Mouse (Mus musculus) spleen, adult 12 weeks (tissue): Measurements from ENCODE around the gene St5.

ENCODE experiments used
- DNase-seq: peaks from one replicate; pipeline ENCODE4 v3.0.0; 2022; ENCODE audit warnings: low spot score

The St5 gene

DNA sequence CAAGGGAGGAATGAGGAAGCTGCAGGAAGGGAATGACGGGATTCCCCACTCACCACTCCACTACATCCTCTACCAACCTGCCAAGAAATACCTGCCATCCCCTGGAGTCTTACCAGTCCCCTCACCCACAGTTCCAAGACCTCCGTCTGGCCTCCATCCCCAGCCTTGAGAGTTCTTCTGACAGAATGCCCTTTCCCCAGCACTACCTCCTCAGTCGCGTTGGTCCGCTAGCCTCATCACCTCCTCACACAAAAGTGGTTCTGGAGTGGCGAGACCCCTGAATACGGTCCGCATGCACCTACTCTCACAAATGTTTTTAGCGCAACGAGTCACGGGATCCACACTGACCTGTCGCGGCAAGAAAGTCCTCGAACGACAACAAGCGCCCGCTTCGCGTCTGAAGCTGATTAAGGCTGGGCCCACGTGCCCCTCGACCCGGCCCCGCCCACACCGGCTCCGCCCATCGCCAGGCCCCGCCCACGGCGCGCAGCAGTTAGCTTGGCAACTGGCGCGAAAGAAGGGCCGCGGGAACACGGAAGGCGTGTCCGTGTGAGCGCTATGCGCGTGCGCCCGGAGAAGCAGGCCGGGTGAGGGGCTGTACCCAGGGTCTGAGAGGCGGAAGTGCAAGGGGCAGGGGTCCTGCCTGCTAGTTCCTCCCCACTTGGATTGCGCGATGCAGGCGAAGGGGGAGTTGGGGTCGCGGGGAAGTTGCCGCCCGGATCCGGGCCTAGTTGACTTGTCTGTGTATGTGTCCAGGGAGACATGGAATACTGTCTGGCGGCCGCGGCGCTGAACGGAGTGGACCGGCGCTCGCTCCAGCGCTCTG, at the start of gene St5, which contains the start of gene Akip1:
Gene St5 (minus strand): TSS at position 416 of the 826 bp plus-strand sequence.
Gene Akip1 (plus strand): TSS at position 501 of the 826 bp plus-strand sequence.
- DNase-seq: peak; percentile 92

DNA sequence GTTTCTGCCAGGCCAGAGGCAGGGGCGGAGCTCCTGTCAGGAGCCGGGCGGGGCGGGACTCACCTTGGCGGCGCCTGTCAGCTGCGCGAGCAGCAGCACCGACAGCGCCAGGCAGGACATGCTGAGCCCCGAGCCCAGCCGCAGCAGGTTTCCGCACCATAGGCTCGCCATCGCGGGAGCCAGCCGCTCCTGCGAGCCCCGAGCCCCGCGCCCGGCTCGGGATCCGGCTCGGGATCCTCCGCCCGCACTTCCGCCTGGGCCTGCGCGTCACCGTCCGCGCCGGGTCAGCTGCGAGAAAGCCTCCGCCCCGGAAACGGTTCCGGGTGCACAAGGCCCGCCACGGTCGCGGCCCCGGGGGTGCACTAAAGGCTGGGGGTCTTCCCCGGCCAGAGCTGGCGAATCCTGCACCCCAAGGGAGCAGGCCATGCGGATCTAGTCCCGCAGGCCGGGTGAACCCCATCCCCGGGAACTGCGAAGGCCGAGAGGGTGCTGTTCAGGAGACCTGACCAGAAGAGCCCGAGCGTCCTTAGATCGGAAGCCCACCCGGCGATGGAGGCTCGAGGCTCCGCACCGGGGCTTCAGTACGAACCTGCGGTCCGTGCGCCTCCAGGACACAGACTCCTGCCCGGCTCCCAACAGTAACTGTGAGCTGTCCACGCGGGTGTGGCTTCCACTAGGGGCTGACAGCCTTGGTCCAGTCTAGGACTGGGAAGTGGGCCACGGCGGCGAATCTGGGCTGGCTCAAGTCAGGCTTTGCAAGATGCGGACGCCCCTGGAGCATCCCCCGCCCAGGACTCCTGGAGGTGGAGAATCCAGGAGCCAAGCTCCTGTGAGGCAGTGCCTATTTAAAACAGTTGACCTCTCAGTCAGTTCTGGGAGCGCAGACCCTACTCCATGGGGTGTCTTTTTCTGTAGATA, 48.9 kb upstream of the St5 start, which contains the start of gene Tmem9b:
Gene Tmem9b (minus strand): TSS at position 868 of the 918 bp plus-strand sequence.
- DNase-seq: peak; percentile 78

DNA sequence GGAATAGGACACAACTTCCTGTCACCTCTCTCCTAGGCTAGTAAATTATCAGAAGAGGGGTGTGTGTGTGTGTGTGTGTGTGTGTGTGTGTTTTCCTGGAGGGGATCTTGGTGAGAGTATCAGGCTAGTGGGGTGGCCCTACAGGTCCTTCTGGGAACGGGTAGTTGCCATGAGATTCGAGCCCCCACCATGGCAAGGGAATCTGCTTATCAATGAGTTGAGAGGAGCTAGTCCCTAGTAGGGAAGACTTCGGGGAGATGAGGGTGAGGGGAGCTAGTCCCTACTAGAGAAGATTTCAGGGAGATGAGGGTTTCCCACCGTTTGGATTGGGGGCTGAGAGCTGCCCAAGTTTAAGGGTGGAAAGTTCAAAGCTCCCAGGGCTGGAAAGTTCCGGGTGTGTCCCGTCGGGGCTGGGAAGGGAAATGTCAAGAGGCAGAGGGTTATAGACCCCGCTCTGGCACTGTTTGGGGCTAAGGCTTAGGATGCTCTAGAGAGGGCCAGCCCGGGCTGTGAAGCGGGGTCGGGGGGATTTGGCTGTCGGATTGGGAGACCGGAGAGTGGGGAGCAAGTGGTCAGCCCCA, 48.1 kb upstream of the St5 start:
- no peak for DNase-seq

DNA sequence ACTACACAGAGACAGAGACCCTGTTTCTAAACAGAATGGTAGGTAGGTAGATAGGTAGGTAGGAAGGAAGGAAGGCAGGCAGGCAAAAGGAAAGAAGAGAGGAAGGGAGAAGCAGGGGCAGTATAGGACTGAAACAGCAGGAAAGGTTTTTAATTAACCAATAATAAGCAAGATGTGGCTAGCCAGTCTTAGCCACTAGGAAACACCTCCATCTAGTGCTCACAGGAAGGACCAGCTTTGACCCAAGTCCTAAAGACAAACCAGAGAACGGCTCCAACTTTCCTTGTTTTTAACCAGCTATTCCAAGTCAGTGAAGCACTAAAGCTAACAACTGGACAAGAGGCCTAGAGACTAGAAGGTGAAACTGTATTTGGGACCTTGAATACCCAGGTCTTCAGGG, 44.3 kb upstream of the St5 start:
- no peak for DNase-seq

DNA sequence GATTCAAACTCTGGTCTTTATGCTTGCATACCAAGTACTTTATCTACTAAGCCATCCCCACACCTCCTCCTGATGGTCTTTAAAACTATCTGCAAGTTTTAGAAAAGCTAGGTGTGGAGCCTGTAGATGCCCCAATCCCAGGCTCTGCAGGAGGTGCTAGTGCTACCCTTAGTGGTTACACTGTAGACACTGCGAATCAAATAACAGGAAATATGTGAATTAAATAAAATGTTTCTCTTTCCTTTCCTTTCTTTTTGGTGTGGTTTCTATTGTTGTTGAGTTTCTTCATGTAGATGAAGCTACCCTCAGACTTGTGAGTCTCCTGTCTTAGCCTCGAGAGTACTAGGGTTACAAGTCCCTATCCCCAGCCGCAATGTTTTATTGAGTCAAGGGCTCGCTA, 38.3 kb upstream of the St5 start:
- DNase-seq: no peak

DNA sequence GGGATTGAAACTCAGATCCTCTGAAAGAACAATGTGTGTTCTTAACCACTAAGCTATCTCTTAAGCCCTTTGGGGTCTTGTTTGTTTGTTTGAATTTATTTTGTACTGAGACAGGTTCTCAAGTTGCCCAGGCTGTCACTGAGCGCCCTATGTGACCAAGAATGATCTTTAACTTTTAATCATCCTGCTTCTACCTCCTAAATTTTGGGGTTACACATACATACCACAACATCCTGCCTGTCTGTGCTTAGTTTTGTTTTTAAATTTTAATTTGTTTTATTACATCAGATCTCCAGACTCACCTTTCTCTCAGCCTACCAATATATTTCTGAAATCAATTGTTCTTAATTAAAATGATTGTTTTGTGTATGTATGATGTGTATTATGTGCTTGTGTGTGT, 37.7 kb upstream of the St5 start:
- DNase-seq: no peak

DNA sequence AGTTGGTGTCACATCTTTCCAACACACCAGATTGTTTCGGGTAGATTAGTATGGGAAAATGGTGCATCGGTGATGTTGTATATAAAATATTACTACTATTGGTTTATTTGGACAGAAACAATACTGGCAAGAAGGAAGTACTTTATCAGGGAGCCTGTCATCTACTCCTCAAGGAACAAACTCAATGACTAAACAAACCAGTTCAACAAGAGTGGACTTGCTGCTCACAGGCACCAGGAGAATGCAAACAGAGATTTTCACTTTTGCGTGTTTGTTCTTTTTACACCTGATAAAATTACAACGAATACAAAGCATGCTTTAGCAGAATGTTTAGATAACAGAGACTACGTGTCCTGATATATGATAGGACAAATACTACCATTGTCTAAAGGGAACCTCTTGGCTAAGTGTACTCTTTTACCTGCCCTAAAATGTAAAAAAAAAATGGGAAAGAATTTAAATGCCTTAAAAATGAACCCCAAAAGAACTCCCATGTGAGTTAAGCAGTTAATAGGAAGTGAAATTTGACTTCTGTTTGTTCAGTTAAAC, 36.5 kb upstream of the St5 start:
- no peak for DNase-seq

DNA sequence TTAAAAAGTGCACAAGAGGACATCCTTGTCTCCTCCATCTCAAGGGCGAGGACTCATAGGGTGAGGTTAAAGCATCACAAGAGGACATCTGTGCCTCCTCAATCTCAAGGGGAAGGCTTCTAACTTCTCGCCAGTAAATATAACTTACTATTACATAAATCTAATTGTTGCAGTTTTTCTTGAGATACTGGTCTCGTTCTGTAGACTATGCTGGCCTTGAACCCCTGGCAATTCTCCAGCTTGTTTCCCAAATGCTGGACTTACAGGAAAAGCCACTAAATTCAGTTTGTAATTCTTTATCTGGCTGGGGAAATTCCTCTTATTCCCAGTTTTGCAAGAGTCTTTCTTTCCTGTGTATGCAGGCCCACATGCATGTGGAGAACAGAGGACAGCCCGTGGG, 31.4 kb upstream of the St5 start:
- no peak for DNase-seq

DNA sequence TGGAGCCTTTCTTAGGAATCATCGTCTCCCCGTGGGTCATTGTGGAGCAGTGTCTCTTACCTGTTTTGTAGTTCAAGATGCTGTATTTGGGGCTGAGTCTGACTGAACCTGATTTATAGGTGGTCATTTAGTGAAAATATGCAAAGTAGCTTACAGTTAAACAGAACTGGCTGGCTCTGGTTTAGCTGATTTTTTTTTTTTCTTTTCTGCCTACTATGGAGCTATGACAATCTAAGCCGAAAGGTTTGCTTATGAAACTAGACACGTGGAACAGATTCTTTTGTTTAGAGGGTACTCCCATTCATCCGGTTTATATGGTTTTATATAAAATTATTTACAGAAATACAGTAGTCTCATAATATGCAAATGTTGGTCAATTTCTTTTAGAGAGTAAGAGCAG, 28.2 kb upstream of the St5 start, which contains the start of gene Ascl3:
Gene Ascl3 (minus strand): TSS at position 101 of the 400 bp plus-strand sequence.
- DNase-seq: no peak

DNA sequence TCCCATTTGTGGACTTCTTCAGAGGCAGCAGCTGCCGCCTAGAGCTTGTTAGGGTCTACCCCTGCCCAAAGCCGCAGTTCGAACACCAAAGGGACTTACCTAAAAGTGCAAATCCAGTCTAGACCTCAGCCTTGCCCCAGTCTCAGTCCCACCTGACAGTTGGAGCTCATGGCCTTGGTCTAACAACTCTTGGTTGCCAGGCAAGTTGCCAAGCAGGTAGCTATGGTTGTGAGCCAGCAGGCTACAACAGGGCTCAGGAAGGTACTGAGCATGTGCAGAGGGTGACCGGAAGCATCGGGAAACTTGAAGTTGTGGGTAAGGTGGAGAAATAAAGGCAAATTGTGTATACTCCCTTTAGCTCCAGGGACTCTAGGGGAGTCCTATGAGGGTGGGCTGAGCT, 20.3 kb upstream of the St5 start, which contains the start of gene BC051019:
Gene BC051019 (minus strand): TSS at position 154 of the 400 bp plus-strand sequence.
- no peak for DNase-seq

DNA sequence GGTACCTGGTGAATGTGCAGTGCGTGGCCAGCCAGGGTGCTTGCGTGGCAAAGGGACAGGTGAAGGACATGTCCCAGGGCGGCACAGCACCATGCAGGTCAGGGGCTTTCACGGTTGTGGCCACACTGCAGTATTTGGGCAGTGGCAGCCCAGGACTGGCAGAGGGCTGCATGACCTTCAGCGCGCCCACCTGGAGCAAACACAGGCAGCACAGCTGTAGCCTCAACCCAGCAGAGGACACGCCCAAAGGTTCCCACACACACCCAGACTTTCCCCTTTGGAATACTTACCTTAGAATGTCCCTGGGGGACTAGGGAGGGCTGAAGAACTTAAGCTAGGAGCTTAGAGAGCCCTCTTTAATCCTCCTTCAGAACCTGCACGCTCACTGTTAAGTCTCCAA, 19.7 kb upstream of the St5 start:
- DNase-seq: no peak

DNA sequence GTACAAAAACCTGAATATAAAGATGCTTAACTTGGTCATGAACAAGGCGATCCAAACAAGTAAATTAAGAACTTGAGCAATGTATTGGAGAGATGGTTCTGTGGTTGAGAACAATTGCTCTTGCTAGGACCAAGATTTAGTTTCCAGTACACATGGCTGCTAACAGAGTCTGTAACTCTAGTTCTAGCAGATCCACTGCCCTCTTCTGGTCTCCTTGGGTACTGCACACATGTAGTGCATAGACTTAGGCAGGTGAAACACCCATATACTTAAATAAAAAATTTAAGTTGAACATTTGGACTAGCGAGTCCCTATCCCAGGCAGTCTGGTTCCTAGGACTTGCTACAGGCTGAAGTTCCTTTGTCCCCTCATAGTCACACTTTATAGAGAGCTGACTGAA, 19.2 kb upstream of the St5 start:
- no peak for DNase-seq

DNA sequence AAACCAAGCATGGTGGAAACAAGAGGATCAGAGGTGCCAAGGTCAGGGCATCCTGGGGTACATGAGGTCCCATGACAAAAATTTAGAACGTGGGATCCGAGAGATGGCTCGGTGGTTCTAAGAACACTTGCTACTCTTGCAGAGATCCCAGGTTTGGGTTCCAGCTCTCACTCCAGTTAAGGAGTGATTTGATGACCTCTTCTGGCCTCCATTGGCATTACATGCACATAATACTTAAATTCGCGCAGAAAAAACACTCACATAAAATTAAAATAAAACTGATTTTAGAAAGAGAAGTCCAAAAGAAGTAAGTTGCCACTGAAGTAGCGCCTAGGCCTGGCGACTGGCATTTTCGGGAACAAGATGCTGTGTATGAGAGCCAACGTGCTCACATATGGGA, 15.9 kb upstream of the St5 start:
- no peak for DNase-seq

DNA sequence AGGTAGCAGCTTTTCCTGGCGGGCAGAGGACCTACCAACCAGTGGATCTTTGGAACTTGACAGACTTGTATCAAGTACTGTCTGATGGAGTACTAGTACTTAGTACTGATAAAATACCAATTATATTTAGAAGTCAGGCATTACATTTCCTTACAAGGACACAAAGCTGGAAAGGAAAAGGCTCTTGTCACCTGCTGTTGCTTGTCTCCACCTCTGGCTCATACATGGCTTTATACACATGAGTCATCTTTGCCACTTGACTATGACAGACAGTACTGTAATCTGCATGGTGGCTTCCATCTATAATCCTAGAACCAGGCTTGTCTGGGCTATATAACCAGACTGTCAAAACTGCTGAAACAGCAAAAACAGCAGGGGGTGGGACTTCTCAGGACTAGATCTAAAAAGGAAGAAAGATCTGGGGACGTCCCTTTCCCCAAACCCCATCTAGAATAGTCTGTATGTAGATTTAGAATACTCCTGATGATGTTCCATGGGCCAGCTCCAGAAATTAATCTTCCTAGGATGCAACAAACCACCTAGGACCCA, 10.1 kb upstream of the St5 start:
- DNase-seq: no peak

DNA sequence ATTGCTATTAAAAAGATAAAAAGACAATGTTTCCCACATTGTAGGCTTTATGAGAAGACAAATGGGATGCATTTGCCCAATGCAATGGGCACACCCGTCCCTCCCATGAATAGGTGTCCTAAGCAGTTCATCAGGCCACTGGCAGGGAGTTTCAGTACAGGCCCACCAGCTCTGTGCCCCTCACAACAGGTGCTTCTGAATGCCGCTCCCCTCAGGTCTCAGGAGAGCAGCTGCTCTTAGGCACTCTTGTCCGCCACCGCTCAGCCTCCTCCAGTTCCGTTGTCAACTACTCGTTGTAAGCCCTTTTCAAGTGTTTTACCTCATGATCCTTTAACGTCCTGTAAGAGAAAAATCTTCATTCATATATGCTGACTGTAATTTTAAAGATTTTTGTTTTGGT, 8.8 kb upstream of the St5 start:
- DNase-seq: no peak

DNA sequence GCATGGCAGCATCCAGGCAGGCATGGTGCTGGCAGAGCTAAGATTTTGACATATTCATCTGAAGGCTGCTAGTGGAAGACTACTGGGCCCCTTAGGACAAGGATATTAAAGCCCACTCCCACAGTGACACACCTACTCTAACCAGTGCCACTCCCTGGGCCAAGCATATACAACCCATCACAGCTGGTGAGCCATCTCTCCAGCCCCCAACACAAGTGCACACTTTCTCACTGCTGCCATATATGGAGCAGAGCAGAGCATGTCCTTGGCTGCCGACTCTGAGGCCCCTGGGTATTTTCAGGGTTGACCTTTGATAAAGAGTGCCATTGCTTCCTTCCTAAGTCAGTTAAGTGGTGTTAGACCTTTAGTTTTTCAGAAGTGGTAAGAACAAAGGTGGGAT, 6.7 kb upstream of the St5 start:
- no peak for DNase-seq

DNA sequence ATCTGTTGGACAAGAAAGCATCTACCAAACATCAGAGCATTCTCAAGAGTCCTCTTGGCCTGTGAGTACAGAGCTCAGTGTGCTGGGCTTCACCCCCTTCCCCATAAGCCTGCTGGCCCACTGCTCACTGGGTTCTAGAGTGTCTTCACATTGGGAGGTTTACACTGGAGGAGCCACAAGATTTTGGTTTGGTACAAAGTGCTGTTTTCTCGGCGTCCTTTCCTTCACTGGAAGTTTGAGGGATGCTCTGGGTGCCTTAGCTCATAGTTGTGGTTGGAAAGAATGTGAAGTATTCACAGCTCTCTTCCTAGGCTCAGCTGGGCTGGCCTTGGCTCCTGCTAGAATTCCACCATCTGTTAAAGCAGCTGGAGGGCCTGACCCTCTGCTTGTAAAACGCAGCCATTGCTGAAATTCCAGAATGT, 5.6 kb upstream of the St5 start:
- no peak for DNase-seq

DNA sequence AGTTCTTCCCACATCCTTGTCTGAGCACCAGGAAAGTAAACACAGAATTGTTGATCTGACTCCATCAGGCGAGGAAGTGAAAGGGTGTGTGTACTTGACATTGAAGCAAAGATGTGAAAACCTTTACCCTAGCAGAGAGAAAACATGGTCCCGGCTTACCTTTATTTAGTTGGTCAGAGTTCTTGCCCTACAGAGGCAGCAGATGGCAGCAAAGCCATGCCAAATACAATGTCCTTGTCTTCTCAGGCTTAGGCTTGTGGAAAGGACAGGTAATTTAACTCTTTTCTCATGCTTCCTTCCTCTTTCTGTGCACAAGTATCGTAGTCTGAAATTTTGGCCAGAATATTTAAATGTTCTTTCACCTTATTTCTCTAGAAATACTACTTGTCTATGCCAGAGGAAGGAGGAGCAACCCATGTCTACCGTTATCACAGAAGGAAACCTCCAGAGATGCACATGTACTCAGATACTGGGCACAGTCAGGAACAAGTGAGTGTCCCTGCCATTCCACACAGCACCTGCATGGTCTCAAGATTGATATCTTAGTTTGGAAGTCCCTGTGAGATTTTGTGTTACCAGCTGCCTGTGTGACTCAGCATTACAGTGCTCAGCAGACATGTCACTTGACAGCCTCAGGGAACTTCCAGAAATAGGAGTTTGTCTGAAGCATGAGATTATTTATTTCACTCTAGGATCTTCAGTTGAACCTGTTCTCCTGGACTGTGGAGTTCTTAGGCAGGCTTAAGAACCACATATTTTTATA, 3.8 kb upstream of the St5 start:
- peak; percentile 35 for DNase-seq

DNA sequence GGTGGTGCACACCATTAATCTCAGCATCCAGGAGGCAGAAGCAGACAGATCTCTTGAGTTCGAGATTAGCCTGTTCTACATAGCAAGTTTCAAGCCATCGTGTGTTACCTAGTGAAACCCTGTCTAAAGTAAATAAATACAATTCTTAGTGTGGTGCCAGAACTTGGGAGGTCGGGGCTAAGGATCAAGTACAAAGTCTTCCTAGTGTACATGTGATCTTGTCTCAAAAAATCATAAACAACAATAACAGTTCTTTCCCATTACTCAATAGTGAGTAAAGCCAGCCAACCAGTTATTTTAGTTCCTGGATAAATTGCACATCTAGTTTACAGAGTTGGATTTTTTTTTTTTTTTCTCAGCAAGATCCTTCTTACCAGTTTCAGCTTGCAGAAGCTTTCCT, 1.1 kb upstream of the St5 start:
- DNase-seq: no peak

DNA sequence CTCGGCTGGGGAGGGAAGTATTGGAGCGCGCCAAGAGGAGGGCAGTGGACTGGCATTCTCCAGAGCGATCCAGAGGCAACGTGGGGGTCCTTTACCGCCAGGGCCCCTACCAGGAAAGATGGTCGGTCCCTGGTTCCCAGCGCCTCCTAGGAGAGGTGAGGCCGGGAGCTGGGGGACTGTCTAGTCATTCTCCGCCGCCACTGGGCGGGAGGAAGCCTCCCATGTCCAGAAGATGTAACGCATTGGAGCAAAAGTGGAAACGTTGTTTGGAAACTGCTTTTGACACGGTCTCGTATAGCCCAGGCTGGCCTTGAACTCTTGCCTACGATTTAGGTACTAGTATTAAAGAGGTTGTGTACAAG, 592 bp upstream of the St5 start:
- DNase-seq: no peak

DNA sequence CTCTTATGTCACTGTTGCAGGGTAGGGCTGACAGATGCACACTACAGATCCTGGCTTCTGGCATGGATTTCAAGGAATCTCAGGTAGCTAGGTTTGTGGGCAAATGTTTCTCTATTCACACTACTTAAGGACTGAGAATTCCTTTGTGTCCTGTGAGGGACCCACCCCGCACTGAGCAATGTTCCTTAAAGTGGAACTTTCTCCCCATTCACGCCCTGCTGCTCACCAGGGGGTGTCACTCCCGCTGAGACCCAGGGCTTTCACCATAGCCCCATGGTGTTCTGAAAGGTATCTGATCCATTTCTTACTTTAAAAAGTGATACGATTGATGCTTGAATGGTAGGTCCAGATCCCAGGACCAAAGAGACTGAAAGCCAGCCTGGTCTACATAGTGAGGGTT, 684 bp downstream of the St5 start:
- DNase-seq: no peak
